ENCODE assay signal across 11 mouse cellular contexts in genomic region chr2:35767834-35768537, GRCm38 (mm10).
DNase-seq lines count a peak whose midpoint lies in the region; ATAC-seq and TF ChIP-seq lines count a peak whose summit lies in the region.
"Had no signal": no experiment of that assay in that cellular context is flagged by ENCODE, and none has a peak within 500 bp of the region (broad histone marks: within the 10 kb centered on the region; RNA-seq: fewer than 3 reads in every experiment).

No protein-coding gene starts in this region.

- no peak overlapping the region for H3K9ac ChIP-seq in heart, embryonic 15.5 days
- H3K9ac ChIP-seq in hindbrain, embryonic 15.5 days = no peak overlapping the region
- no peak overlapping the region for H3K9ac ChIP-seq in midbrain, embryonic 16.5 days (ENCODE audit: low read depth, low read length)
- H3K9ac ChIP-seq: intestine, embryonic 15.5 days; liver, embryonic 15.5 days had no signal

- no peak overlapping the region for H3K4me2 ChIP-seq in heart, embryonic 15.5 days
- H3K4me2 ChIP-seq in hindbrain, embryonic 15.5 days = no peak overlapping the region
- no peak overlapping the region for H3K4me2 ChIP-seq in midbrain, embryonic 16.5 days (ENCODE audit: low read length)
- H3K4me2 ChIP-seq: intestine, embryonic 15.5 days; liver, embryonic 15.5 days had no signal

- intact Hi-C loops in heart, postnatal 10 days (cut with DNase I) = no loop called here

- ATAC-seq in heart, embryonic 15.5 days (replicated peaks; ENCODE audit: insufficient number of reproducible peaks, insufficient read depth, low FRiP score, low read depth) = peak; percentile 65; the same call in 1 of the 2 replicates
- ATAC-seq in hindbrain, embryonic 15.5 days (ENCODE audit: low FRiP score, low read depth) = no peak
- 0 out of 2 replicates have a peak, but pooled peaks have one; percentile 33 for ATAC-seq in midbrain, embryonic 16.5 days
- no peak for ATAC-seq in monocyte, adult 5-6 weeks (replicated peaks; ENCODE audit: insufficient number of reproducible peaks, low FRiP score, low TSS enrichment, poor library complexity, severe bottlenecking)
- ATAC-seq: intestine, embryonic 15.5 days had no signal

- peaks cover 37% of the 10 kb centered on the region for H3K4me1 ChIP-seq in heart, embryonic 15.5 days (replicated peaks)
- H3K4me1 ChIP-seq in hindbrain, embryonic 15.5 days (replicated peaks) = peaks cover 14% of the 10 kb centered on the region; the same call in 1 of the 2 replicates
- H3K4me1 ChIP-seq in midbrain, embryonic 16.5 days (ENCODE audit: control insufficient read depth, insufficient read depth, low read length) = peaks cover 8% of the 10 kb centered on the region; the same call in 1 of the 2 replicates
- H3K4me1 ChIP-seq: intestine, embryonic 15.5 days; liver, embryonic 15.5 days had no signal

- no peak for TF ChIP-seq CTCF in brain, embryonic 14.5 days (IDR thresholded peaks at IDR 0.05; ENCODE audit: borderline replicate concordance, extremely low read depth, insufficient read depth, insufficient read length)

- WGBS in heart, embryonic 15.5 days = 32% methylated on average over 14 of the region's 14 CpGs
- 33% methylated on average over 14 of the region's 14 CpGs for WGBS in hindbrain, embryonic 15.5 days
- 35% methylated on average over 14 of the region's 14 CpGs for WGBS in midbrain, embryonic 16.5 days

- no peak overlapping the region for H3K4me3 ChIP-seq in heart, embryonic 15.5 days
- H3K4me3 ChIP-seq in hindbrain, embryonic 15.5 days = no peak overlapping the region
- H3K4me3 ChIP-seq in midbrain, embryonic 16.5 days (ENCODE audit: low read depth, low read length) = no peak overlapping the region
- H3K4me3 ChIP-seq: intestine, embryonic 15.5 days; liver, embryonic 15.5 days had no signal

- peak overlapping the region; percentile 79 for H3K27ac ChIP-seq in heart, embryonic 15.5 days
- peak overlapping the region; percentile 39; the same call in 1 of the 2 replicates for H3K27ac ChIP-seq in hindbrain, embryonic 15.5 days (replicated peaks)
- H3K27ac ChIP-seq in midbrain, embryonic 16.5 days (ENCODE audit: low read length) = no peak overlapping the region
- H3K27ac ChIP-seq: intestine, embryonic 15.5 days; liver, embryonic 15.5 days had no signal

- H3K36me3 ChIP-seq in heart, embryonic 15.5 days = no peaks in the 10 kb centered on the region
- H3K36me3 ChIP-seq in hindbrain, embryonic 15.5 days = no peaks in the 10 kb centered on the region
- no peaks in the 10 kb centered on the region for H3K36me3 ChIP-seq in midbrain, embryonic 16.5 days (ENCODE audit: control insufficient read depth, insufficient read depth, low read length)
- H3K36me3 ChIP-seq: intestine, embryonic 15.5 days; liver, embryonic 15.5 days had no signal

- no peaks in the 10 kb centered on the region for H3K9me3 ChIP-seq in heart, embryonic 15.5 days (replicated peaks)
- H3K9me3 ChIP-seq in hindbrain, embryonic 15.5 days = no peaks in the 10 kb centered on the region
- H3K9me3 ChIP-seq in midbrain, embryonic 16.5 days (replicated peaks; ENCODE audit: control insufficient read depth, low read length, poor library complexity, severe bottlenecking) = no peaks in the 10 kb centered on the region
- H3K9me3 ChIP-seq: intestine, embryonic 15.5 days; liver, embryonic 15.5 days had no signal

- no peak for TF ChIP-seq POLR2A in brain, embryonic 14.5 days (IDR thresholded peaks at IDR 0.05; ENCODE audit: borderline replicate concordance, extremely low read depth, insufficient read depth, insufficient read length, poor library complexity, severe bottlenecking)

- DNase-seq in heart, postnatal 10 days = no peak
- peak; percentile 64 for DNase-seq in brain, embryonic 14.5 days (ENCODE audit: low read depth)
- no peak for DNase-seq in lung, postnatal 36 days
- DNase-seq in lung, postnatal 25 days (ENCODE audit: low spot score) = no peak
- DNase-seq: adrenal gland, postnatal 14 days had no signal

- H3K27me3 ChIP-seq in heart, embryonic 15.5 days = no peaks in the 10 kb centered on the region
- H3K27me3 ChIP-seq in hindbrain, embryonic 15.5 days = no peaks in the 10 kb centered on the region
- H3K27me3 ChIP-seq in midbrain, embryonic 16.5 days (ENCODE audit: control insufficient read depth, insufficient read depth, low read depth, low read length) = no peaks in the 10 kb centered on the region
- H3K27me3 ChIP-seq: intestine, embryonic 15.5 days; liver, embryonic 15.5 days had no signal

Comparison
In these comparisons a context has a peak if more than half of its experiments do, and no peak if none do; other contexts are left out.
1. ATAC-seq: peak in heart, embryonic 15.5 days (single experiment) and midbrain, embryonic 16.5 days (single experiment); none in hindbrain, embryonic 15.5 days (single experiment) and monocyte, adult 5-6 weeks (single experiment).